Comparison of ENCODE assay signal across 8 mouse cellular contexts in genomic region chr5:52064804-52065451, GRCm38 (mm10).
DNase-seq lines count a peak whose midpoint lies in the region; ATAC-seq lines count a peak whose summit lies in the region.

No protein-coding gene starts in this region.

- H3K9ac ChIP-seq in hindbrain, embryonic 15.5 days: no peak overlapping the region

- H3K4me2 ChIP-seq in hindbrain, embryonic 15.5 days: no peak overlapping the region

- peak; percentile 46 for DNase-seq in T-cell, adult 2 months (ENCODE audit: low spot score)
- DNase-seq in cerebellum, postnatal 10 days: peak; percentile 95 to 97
- DNase-seq in frontal cortex, postnatal 10 days (ENCODE audit: low spot score in 2 of 2): peak; percentile 42 to 75
- DNase-seq in layer of hippocampus, postnatal 25 days (ENCODE audit: extremely low spot score in 1 of 2, low spot score in 1 of 2): peak; percentile 78 to 87
- DNase-seq in lung, postnatal 36 days: peak; percentile 86
- DNase-seq in retina, postnatal 1 day: peak; percentile 85
- peak; percentile 88 for DNase-seq in thymus, postnatal 4 days

- H3K36me3 ChIP-seq in hindbrain, embryonic 15.5 days: no peaks in the 10 kb centered on the region

- H3K27ac ChIP-seq in hindbrain, embryonic 15.5 days (replicated peaks): no peak overlapping the region

- no peaks in the 10 kb centered on the region for H3K9me3 ChIP-seq in hindbrain, embryonic 15.5 days

- H3K27me3 ChIP-seq in hindbrain, embryonic 15.5 days: no peaks in the 10 kb centered on the region

- ATAC-seq in hindbrain, embryonic 15.5 days (ENCODE audit: low FRiP score, low read depth): peak; percentile 87

- no peaks in the 10 kb centered on the region for H3K4me1 ChIP-seq in hindbrain, embryonic 15.5 days (replicated peaks)

- no peak overlapping the region for H3K4me3 ChIP-seq in hindbrain, embryonic 15.5 days

- 36% methylated on average over 16 of the region's 16 CpGs for WGBS in hindbrain, embryonic 15.5 days

Comparison
In these comparisons a context has a peak if more than half of its experiments do, and no peak if none do; other contexts are left out.
1. DNase-seq: peak in every context shown above with its lines; median percentile 96 in cerebellum, postnatal 10 days; 88 in thymus, postnatal 4 days; 86 in lung, postnatal 36 days; 85 in retina, postnatal 1 day; 82 in layer of hippocampus, postnatal 25 days; 58 in frontal cortex, postnatal 10 days; 46 in T-cell, adult 2 months.